Mouse (Mus musculus) retina, adult 2 months (tissue): ENCODE data around the gene Prl3d1.
"Not testable (repeated sequence)": the region's sequence is repeated elsewhere in the genome, so short reads cannot be mapped to it uniquely, and the experiment has no call there.

Source experiments
- DNase-seq: peaks from one replicate; pipeline ENCODE4 v3.0.0-alpha.2; 2012; ENCODE audit warnings: low read depth, low spot score

Prl3d1 gene

DNA sequence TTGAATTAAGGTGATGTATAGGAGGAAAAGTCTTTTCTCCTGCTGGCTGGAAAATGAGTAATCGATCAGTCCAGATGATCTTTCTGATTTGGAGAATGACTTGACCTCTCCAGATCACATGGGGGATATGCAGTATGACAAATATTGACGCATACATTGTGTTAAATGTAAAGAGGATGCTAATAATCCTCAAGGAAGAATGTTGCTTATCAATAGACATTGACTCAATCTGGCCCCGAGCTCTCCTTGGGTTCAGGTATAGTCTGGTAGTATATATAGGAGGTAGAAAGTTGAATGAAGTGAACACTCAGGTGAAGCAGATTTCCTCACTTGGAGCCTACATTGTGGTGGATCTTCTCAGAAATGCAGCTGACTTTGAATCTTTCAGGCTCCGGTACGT is at the start of gene Prl3d1:
Prl3d1 (plus strand) TSS at position 301 of the 400 bp plus-strand sequence.
- DNase-seq = not testable (repeated sequence)

DNA sequence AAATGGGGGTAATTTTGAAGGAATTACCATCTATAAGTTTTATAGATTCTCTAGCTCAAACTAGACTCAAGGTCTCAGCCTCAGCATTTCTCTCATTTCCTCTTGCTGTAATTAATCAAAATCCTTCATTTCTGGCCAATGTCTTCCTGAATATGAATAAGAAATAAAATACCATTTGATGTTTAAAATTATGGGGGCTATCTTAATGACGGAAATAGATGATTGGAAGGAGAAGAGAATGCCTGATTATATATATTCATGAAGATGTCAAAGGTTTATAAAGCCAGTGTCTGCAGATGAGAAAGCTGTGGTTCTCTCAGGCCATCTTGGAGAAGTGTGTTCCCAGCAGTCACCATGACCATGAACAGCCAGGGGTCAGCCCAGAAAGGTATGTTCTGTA is 36.7 kb upstream of the Prl3d1 start, which contains the start of gene Prl:
Prl (plus strand) TSS at position 301 of the 400 bp plus-strand sequence.
- no peak for DNase-seq

DNA sequence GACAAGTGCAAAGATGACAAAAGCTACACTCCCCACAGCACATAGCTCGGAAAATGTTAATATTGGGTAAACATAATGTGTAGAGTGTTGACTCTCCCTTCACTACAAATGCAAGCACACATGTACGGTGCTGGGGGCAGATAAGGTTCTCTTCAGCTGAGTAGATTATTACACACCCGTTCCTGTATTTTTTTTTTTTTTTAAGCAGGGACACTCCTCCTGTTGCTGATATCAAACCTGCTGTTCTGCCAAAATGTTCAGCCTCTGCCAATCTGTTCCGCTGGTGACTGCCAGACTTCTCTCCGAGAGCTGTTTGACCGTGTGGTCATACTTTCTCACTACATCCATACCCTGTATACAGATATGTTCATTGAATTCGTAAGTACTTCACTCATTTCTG is 34.8 kb upstream of the Prl3d1 start:
- DNase-seq = no peak

DNA sequence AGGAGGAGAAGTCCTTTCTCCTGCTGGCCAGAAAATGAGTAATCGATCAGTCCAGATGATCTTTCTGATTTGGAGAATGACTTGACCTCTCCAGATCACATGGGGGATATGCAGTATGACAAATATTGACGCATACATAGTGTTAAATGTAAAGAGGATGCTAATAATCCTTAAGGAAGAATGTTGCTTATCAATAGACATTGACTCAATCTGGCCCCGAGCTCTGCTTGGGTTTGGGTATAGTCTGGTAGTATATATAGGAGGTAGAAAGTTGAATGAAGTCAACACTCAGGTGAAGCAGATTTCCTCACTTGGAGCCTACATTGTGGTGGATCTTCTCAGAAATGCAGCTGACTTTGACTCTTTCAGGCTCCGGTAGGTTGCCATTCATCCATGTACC is 27.4 kb downstream of the Prl3d1 start, which contains the start of gene Prl3d2:
Prl3d2 (plus strand) TSS at position 301 of the 400 bp plus-strand sequence.
- not testable (repeated sequence) for DNase-seq

DNA sequence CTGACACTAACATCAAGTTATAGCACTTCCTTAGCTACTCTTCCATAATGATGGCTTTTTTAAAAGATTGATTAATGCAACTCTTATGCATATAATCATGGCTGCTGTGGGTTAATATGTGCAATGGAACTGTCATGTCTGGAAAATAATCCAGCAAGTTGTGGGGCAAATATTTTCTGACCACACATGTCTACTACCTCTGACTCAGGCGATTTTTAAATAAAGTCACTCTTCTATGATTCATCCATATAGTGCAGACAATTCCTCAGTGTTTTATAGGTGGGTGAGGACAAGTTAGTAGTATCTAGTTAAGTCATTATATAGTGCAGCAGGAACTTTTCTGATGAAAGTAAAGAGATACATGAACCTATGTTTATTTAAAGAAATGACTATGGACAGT is 54.3 kb downstream of the Prl3d1 start:
- no peak for DNase-seq
